Mouse (Mus musculus): Measurements from ENCODE around the gene Cyb5d1. TPM values are rescaled to one million over a fixed set of nuclear protein-coding genes. Genes with fewer than 3 reads are reported as not detected.

The Cyb5d1 gene
- polyA plus RNA-seq, 1 experiment from 2014 or later = 21.2 TPM

Other genes with a start within 250 kb of the Cyb5d1 start
- gene Alox12b, start 238.6 kb downstream of the Cyb5d1 start, polyA plus RNA-seq (2015; fragmentation: Nextera tagmentation; extraction: Ambion mirVana) = not detected in 2 replicates
- gene Alox8, start 197.8 kb downstream of the Cyb5d1 start, polyA plus RNA-seq (2015; fragmentation: Nextera tagmentation; extraction: Ambion mirVana) = 1.1 and 1.5 TPM in 2 replicates
- gene Gucy2e, start 158.6 kb downstream of the Cyb5d1 start, polyA plus RNA-seq (2015; fragmentation: Nextera tagmentation; extraction: Ambion mirVana) = 0.06 and 0.12 TPM in 2 replicates
- 13.7 and 15.3 TPM in 2 replicates for gene Cntrob, start 71.9 kb downstream of the Cyb5d1 start, polyA plus RNA-seq (2015; fragmentation: Nextera tagmentation; extraction: Ambion mirVana)
- 173 and 201 TPM in 2 replicates for gene Trappc1, start 71.7 kb downstream of the Cyb5d1 start, polyA plus RNA-seq (2015; fragmentation: Nextera tagmentation; extraction: Ambion mirVana)
- gene Kcnab3, start 69.4 kb downstream of the Cyb5d1 start, polyA plus RNA-seq (2015; fragmentation: Nextera tagmentation; extraction: Ambion mirVana) = 0.48 and 0.85 TPM in 2 replicates
- 6.2 and 8.3 TPM in 2 replicates for gene Rnf227, start 55.2 kb downstream of the Cyb5d1 start, polyA plus RNA-seq (2015; fragmentation: Nextera tagmentation; extraction: Ambion mirVana)
- 18.0 and 18.8 TPM in 2 replicates for gene Chd3, start 26.2 kb downstream of the Cyb5d1 start, polyA plus RNA-seq (2015; fragmentation: Nextera tagmentation; extraction: Ambion mirVana)
- 135 and 139 TPM in 2 replicates for gene Naa38, start 144 bp downstream of the Cyb5d1 start, polyA plus RNA-seq (2015; fragmentation: Nextera tagmentation; extraction: Ambion mirVana)
- gene Tmem88, start 2.6 kb upstream of the Cyb5d1 start, polyA plus RNA-seq (2015; fragmentation: Nextera tagmentation; extraction: Ambion mirVana) = 40.0 and 40.5 TPM in 2 replicates
- gene Kdm6b, start 18.0 kb upstream of the Cyb5d1 start, polyA plus RNA-seq (2015; fragmentation: Nextera tagmentation; extraction: Ambion mirVana) = 20.9 and 21.6 TPM in 2 replicates
- 0.07 and 0.28 TPM in 2 replicates for gene Dnah2, start 153.5 kb upstream of the Cyb5d1 start, polyA plus RNA-seq (2015; fragmentation: Nextera tagmentation; extraction: Ambion mirVana)
- 56.2 and 59.9 TPM in 2 replicates for gene Efnb3, start 164.6 kb upstream of the Cyb5d1 start, polyA plus RNA-seq (2015; fragmentation: Nextera tagmentation; extraction: Ambion mirVana)
- gene Wrap53, start 184.6 kb upstream of the Cyb5d1 start, polyA plus RNA-seq (2015; fragmentation: Nextera tagmentation; extraction: Ambion mirVana) = 16.8 TPM in 2 replicates
- gene Trp53, start 184.7 kb upstream of the Cyb5d1 start, polyA plus RNA-seq (2015; fragmentation: Nextera tagmentation; extraction: Ambion mirVana) = 82.6 and 86.5 TPM in 2 replicates
- 24.5 and 25.0 TPM in 2 replicates for gene Atp1b2, start 210.3 kb upstream of the Cyb5d1 start, polyA plus RNA-seq (2015; fragmentation: Nextera tagmentation; extraction: Ambion mirVana)
- 0.23 and 1.7 TPM in 2 replicates for gene Shbg, start 222.3 kb upstream of the Cyb5d1 start, polyA plus RNA-seq (2015; fragmentation: Nextera tagmentation; extraction: Ambion mirVana)
- gene Sat2, start 226.4 kb upstream of the Cyb5d1 start, polyA plus RNA-seq (2015; fragmentation: Nextera tagmentation; extraction: Ambion mirVana) = 17.5 and 18.1 TPM in 2 replicates
- 22.1 and 25.6 TPM in 2 replicates for gene Fxr2, start 237.4 kb upstream of the Cyb5d1 start, polyA plus RNA-seq (2015; fragmentation: Nextera tagmentation; extraction: Ambion mirVana)

All from heart, embryonic 13.5 days (tissue).